Mouse (Mus musculus) C2C12 (cell line): ENCODE results near the gene Eomes. TPM values are rescaled to one million over a fixed set of nuclear protein-coding genes. Genes with fewer than 3 reads are reported as not detected.

Experiments
- H3K27me3 ChIP-seq: one replicate; pipeline ENCODE4 v1.6.1; 2011; ENCODE audit not compliant: control insufficient read depth, insufficient read depth, insufficient read length
- H3K36me3 ChIP-seq: one replicate; pipeline ENCODE4 v1.6.1; 2011; ENCODE audit not compliant: control insufficient read depth, insufficient read depth
- H3K4me3 ChIP-seq: one replicate; pipeline ENCODE4 v1.5.1; 2011; ENCODE audit warnings: mild to moderate bottlenecking, control low read depth; ENCODE audit not compliant: poor library complexity, insufficient read depth, severe bottlenecking
- H3K79me2 ChIP-seq: one replicate; pipeline ENCODE4 v1.6.1; 2011; ENCODE audit not compliant: control insufficient read depth, insufficient read depth
- H3K79me3 ChIP-seq: one replicate; pipeline ENCODE4 v1.6.1; 2011; ENCODE audit warnings: low read depth, control low read depth
- H3ac ChIP-seq: one replicate; pipeline ENCODE3; 2011; ENCODE audit warnings: low read depth; ENCODE audit not compliant: control insufficient read depth, insufficient read length
- CEBPB ChIP-seq: IDR thresholded peaks from one replicate; pipeline ENCODE4 v1.6.1; 2011; ENCODE audit warnings: low read depth, mild to moderate bottlenecking, control low read depth, moderate library complexity
- CTCF ChIP-seq: IDR thresholded peaks from one replicate; pipeline ENCODE4 v1.5.1; 2011; ENCODE audit not compliant: control insufficient read depth, insufficient read depth, insufficient read length
- FOSL1 ChIP-seq: IDR thresholded peaks from one replicate; pipeline ENCODE4 v1.8.0; 2011; ENCODE audit warnings: mild to moderate bottlenecking, low read length; ENCODE audit not compliant: poor library complexity, insufficient read depth, severe bottlenecking
- MAX ChIP-seq: IDR thresholded peaks from one replicate; pipeline ENCODE4 v1.6.1; 2011; ENCODE audit warnings: mild to moderate bottlenecking, control low read depth
- MYOD1 ChIP-seq: IDR thresholded peaks from one replicate; pipeline ENCODE4 v1.6.1; 2011; ENCODE audit warnings: low read depth; ENCODE audit not compliant: control insufficient read depth, insufficient read length
- MYOG ChIP-seq: IDR thresholded peaks from one replicate; pipeline ENCODE4 v1.6.1; 2011; ENCODE audit not compliant: control insufficient read depth, insufficient read length; ENCODE audit errors: extremely low read depth
- USF1 ChIP-seq: IDR thresholded peaks from one replicate; pipeline ENCODE4 v1.6.1; 2011; ENCODE audit warnings: low read depth, mild to moderate bottlenecking, control low read depth, moderate library complexity
- polyA plus RNA-seq: library from polyadenylated mRNA; unstranded; fragments of >200 nt; fragmentation: generic; extraction: Trizol; gene quantifications from one replicate; pipeline ENCODE4 v1.2.1, GENCODE M21; 2012; ENCODE audit warnings: missing spikeins

Eomes gene
- polyA plus RNA-seq, 1 experiment, result 0.15 TPM

DNA sequence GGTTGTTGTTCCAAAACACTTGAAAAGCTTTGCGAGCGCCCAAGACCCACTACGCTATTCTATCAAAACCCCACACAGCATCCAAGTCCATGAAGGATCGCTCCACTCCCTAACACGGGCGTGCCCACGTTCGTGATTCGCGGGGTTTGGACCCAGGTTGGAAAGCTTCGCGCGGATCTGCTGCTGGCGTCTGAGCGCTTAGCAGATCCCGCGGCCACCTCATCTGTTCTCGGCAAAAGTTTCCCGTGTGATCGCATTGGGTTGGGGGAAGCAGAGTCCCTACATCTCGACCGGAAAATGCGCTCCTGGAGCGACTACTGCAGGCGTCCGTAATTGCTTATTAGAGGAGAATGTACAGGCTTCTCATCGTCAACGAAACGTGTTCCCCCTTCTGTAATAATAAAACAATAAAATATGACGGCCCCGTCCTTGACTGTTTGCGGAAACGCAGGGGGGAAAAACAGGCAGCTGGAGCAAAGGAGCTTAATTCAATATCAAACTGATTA is 1.2 kb upstream of the Eomes start:
- peaks cover 28% of the 10 kb centered on the region for H3K27me3 ChIP-seq
- H3K79me3 ChIP-seq, result no peaks in the 10 kb centered on the region
- TF ChIP-seq MYOG (no peak), MAX (no peak)
- H3ac ChIP-seq, result no peak overlapping the region
- H3K36me3 ChIP-seq, result no peaks in the 10 kb centered on the region
- H3K79me2 ChIP-seq, result no peaks in the 10 kb centered on the region
- H3K4me3 ChIP-seq, result no peak overlapping the region

DNA sequence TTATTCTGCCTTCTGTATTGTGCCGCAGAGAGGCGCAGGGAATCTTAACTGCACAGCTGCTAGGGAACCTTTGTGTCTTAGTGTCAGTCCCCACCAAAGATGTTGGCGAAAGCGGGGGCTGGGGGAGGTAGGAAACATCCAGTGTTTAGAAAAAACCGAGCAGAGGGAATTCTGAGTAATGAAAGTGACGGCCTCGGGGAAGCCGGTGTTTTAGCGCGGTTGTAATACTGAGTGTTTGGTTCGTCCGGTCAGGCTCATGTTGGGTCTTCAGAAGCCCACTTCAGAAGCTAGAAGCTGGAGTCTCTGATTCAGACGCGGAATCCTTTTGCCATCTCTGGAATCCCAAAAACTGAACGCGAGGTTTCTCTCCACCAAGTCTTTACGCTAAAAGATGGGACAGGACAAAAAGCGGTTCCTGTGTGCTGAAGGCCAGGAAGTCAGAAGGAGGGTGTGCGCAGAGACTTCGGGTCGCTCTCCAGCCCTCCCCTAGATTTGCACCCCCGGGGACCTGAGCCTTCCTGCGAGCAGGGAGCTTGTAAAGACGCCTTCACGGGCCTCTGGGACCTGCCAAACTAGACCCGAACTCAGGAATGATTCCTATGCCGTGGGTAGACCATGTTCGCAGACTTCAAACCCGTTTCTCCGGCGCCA is 606 bp upstream of the Eomes start:
- Histone ChIP-seq H3ac (no peak overlapping the region), H3K79me2 (no peaks in the 10 kb centered on the region), H3K27me3 (peaks cover 28% of the 10 kb centered on the region), H3K36me3 (no peaks in the 10 kb centered on the region), H3K79me3 (no peaks in the 10 kb centered on the region), H3K4me3 (no peak overlapping the region)
- TF ChIP-seq MYOD1, result no peak
- TF ChIP-seq CTCF, result no peak
- no peak for TF ChIP-seq CEBPB
- no peak for TF ChIP-seq MYOG
- no peak for TF ChIP-seq MAX
- no peak for TF ChIP-seq USF1

DNA sequence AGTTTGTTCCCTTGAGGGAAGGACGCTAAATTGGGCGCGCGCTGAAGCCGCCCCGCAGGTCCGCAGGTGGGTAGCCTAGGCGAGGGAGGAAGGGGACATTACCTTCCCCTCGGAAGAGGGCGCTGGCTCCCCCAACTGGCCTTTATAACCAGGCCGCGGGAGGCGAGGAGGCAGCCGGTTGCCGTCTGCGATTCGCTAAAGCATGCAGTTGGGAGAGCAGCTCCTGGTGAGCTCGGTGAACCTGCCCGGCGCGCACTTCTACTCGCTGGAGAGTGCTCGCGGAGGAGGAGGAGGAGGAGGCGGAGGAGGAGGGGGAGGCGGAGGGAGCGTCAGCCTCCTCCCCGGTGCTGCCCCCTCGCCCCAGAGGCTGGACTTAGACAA is 436 bp downstream of the Eomes start:
- peaks cover 28% of the 10 kb centered on the region for H3K27me3 ChIP-seq

DNA sequence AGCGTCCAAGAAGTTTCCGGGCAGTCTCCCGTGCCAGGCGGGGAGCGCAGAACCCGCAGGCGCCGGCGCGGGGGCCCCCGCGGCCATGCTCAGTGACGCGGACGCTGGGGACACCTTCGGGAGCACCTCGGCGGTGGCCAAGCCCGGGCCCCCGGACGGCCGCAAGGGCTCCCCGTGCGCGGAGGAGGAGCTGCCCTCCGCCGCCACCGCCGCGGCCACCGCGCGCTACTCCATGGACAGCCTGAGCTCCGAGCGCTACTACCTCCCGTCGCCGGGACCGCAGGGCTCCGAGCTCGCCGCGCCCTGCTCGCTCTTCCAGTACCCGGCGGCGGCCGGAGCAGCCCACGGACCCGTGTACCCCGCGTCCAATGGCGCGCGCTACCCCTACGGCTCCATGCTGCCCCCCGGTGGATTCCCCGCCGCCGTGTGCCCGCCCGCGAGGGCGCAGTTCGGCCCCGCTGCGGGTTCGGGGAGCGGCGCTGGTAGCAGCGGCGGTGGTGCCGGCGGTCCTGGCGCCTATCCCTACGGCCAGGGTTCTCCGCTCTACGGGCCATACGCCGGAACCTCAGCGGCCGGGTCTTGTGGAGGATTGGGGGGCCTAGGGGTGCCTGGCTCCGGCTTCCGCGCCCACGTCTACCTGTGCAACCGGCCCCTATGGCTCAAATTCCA is 961 bp downstream of the Eomes start:
- no peak for TF ChIP-seq CEBPB
- no peak for TF ChIP-seq MYOD1
- TF ChIP-seq USF1, result no peak
- no peak for TF ChIP-seq MAX
- no peak for TF ChIP-seq FOSL1
- no peak for TF ChIP-seq MYOG
- peak; percentile 41 for TF ChIP-seq CTCF
- no peaks in the 10 kb centered on the region for H3K36me3 ChIP-seq
- peak overlapping the region; percentile 41 for H3ac ChIP-seq
- no peaks in the 10 kb centered on the region for H3K79me2 ChIP-seq
- no peaks in the 10 kb centered on the region for H3K79me3 ChIP-seq
- H3K27me3 ChIP-seq, result peaks cover 28% of the 10 kb centered on the region
- H3K4me3 ChIP-seq, result peak overlapping the region; percentile 21

More for the DNA sequence above, 436 bp downstream of the Eomes start:
- Histone ChIP-seq H3ac (no peak overlapping the region), H3K36me3 (no peaks in the 10 kb centered on the region), H3K79me2 (no peaks in the 10 kb centered on the region), H3K4me3 (peak overlapping the region; percentile 21), H3K79me3 (no peaks in the 10 kb centered on the region)
- TF ChIP-seq MAX (no peak), CTCF (peak; percentile 19)

DNA sequence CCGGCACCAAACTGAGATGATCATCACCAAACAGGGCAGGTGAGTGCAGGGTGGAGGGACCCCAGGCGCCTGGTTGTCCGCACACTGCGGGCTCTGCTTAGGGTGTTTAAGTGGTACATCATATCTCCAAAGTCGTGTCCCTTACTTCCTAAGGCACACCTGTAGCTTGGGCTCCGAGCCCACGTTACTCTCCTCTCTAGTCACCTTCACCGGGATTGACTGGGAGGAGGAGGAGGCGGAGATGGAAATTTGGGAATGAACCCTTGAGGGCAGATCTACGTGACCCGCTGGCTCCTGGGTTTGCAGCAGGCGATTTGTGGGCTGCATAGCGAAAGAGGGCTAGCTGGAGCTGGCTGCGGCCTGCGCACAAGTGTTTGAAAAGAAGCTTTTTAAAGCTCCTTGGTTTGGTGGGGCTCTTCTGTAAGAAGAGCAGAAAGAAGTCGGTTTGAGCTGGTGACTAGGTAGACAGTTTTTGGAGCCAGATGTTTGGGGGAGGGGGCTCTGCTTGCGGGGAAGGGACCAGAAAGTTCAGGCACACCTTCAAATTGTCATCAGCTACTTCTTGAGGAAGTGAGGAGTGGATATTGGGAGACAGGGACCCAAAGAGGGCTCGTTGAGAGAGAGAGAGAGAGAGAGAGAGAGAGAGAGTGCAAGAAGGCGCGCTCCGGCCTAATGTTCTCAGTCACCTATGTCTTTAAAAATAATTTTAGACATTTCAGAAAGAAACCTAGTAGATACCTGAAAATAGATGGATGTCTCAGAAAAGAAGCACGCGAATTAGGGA is 1.7 kb downstream of the Eomes start:
- Histone ChIP-seq H3K27me3 (peaks cover 28% of the 10 kb centered on the region), H3K79me2 (no peaks in the 10 kb centered on the region), H3K4me3 (no peak overlapping the region), H3K79me3 (no peaks in the 10 kb centered on the region), H3K36me3 (no peaks in the 10 kb centered on the region), H3ac (no peak overlapping the region)
- TF ChIP-seq CTCF, result no peak
- no peak for TF ChIP-seq CEBPB
- no peak for TF ChIP-seq FOSL1
- no peak for TF ChIP-seq MAX
- no peak for TF ChIP-seq MYOG
- TF ChIP-seq USF1, result no peak
- no peak for TF ChIP-seq MYOD1

DNA sequence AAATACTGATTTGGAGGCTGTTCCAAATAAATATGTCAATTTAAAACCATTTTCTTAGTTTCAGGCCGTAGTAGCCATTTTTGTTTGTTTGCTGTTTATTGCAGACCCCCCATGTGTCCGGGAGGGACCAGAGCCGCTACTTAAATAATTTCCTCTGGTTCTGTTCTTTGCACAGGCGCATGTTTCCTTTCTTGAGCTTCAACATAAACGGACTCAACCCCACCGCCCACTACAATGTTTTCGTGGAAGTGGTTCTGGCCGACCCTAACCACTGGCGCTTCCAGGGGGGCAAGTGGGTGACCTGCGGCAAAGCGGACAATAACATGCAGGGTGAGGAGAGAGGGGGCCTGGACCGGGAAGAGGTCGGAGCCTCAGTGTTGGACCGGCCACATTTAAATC is 2.3 kb downstream of the Eomes start:
- Histone ChIP-seq H3K79me3 (no peaks in the 10 kb centered on the region), H3K79me2 (no peaks in the 10 kb centered on the region), H3K4me3 (no peak overlapping the region), H3ac (no peak overlapping the region), H3K27me3 (peaks cover 28% of the 10 kb centered on the region), H3K36me3 (no peaks in the 10 kb centered on the region)
- TF ChIP-seq CEBPB (no peak), MAX (no peak), MYOD1 (no peak), MYOG (no peak), CTCF (no peak), USF1 (no peak), FOSL1 (no peak)
